Mouse (Mus musculus) activated CD4-positive, CD25-positive, alpha-beta regulatory T cell, adult 4 months (primary cell): ENCODE data around the gene Car4. TPM values are rescaled to one million over a fixed set of nuclear protein-coding genes. Genes with fewer than 3 reads are reported as not detected.

Source experiments
- polyA plus RNA-seq, 2 experiments: library from polyadenylated mRNA; unstranded; fragments of 100-300 nt; shearing (Covaris generic); gene quantifications; one replicate each; pipeline ENCODE4 v1.2.1; 2017

Gene Car4
- polyA plus RNA-seq, 2 experiments from 2014 or later: not detected

Other genes starting within 250 kb of the Car4 start
- 1 to 10 TPM; 7.5 to 7.6 TPM for gene Mrm1, start 138.3 kb upstream of the Car4 start, polyA plus RNA-seq
- gene Dhrs11, start 128.8 kb upstream of the Car4 start, polyA plus RNA-seq: 1 to 10 TPM; 9.0 to 9.1 TPM
- gene Ggnbp2, start 87.0 kb upstream of the Car4 start, polyA plus RNA-seq: 100 to 1,000 TPM in 1 of 2 experiments, 10 to 100 TPM in 1; 84.9 to 107 TPM
- 1 to 10 TPM; 2.3 to 3.2 TPM for gene Myo19, start 77.6 kb upstream of the Car4 start, polyA plus RNA-seq
- gene Pigw, start 77.5 kb upstream of the Car4 start, polyA plus RNA-seq: 1 to 10 TPM; 1.5 to 3.2 TPM
- gene Znhit3, start 41.4 kb upstream of the Car4 start, polyA plus RNA-seq: 10 to 100 TPM; 34.7 to 35.7 TPM
- gene Usp32, start 182.4 kb downstream of the Car4 start, polyA plus RNA-seq: 10 to 100 TPM in 1 of 2 experiments, 1 to 10 TPM in 1; 7.5 to 11.9 TPM
- gene 1700125H20Rik, start 212.6 kb downstream of the Car4 start, polyA plus RNA-seq: not detected